Mouse (Mus musculus) G1E (cell line): ENCODE results near the gene Psmc2. TPM values are rescaled to one million over a fixed set of nuclear protein-coding genes. Genes with fewer than 3 reads are reported as not detected.

ENCODE experiments used
- ATAC-seq: 2 replicates; pipeline ENCODE4 v1.8.0; 2016; ENCODE audit warnings: mild to moderate bottlenecking; ENCODE audit not compliant: insufficient number of reproducible peaks, poor library complexity, low FRiP score, severe bottlenecking; ENCODE audit errors: extremely low read depth
- DNase-seq: peaks from one replicate; pipeline ENCODE4 v3.0.0; 2012; ENCODE audit warnings: low spot score
- H3K27me3 ChIP-seq: 2 replicates; pipeline ENCODE4 v1.6.1; 2012; ENCODE audit warnings: mild to moderate bottlenecking, low read length, inconsistent platforms; ENCODE audit not compliant: insufficient read depth
- H3K36me3 ChIP-seq: replicated peaks from 2 replicates; pipeline ENCODE3; 2012; ENCODE audit warnings: mild to moderate bottlenecking, inconsistent platforms
- H3K4me1 ChIP-seq: 2 replicates; pipeline ENCODE4 v1.6.1; 2012; ENCODE audit warnings: low read depth, low read length, inconsistent platforms, mixed read lengths; ENCODE audit not compliant: insufficient read depth
- H3K4me3 ChIP-seq: 2 replicates; pipeline ENCODE4 v1.5.1; 2012; ENCODE audit warnings: low read depth, mild to moderate bottlenecking, inconsistent platforms, low read length, moderate library complexity, mixed read lengths
- H3K9me3 ChIP-seq: replicated peaks from 2 replicates; pipeline ENCODE4 v1.6.1; 2012; ENCODE audit warnings: inconsistent platforms
- CTCF ChIP-seq: IDR thresholded peaks from 2 replicates; pipeline ENCODE4 v1.5.1; 2012; ENCODE audit warnings: low read depth, low read length, inconsistent platforms, mixed read lengths
- GATA1 ChIP-seq: IDR thresholded peaks from 2 replicates; pipeline ENCODE4 v1.6.1; 2012; ENCODE audit warnings: borderline replicate concordance, low read length, inconsistent platforms, mixed read lengths
- GATA2 ChIP-seq: IDR thresholded peaks from 2 replicates; pipeline ENCODE4 v1.6.1; 2012; ENCODE audit warnings: low read depth, low read length, inconsistent platforms, borderline replicate concordance
- POLR2AphosphoS5 ChIP-seq: IDR thresholded peaks from 2 replicates; pipeline ENCODE4 v1.6.1; 2012; ENCODE audit warnings: low read depth, low read length, inconsistent platforms; ENCODE audit not compliant: insufficient replicate concordance
- TAL1 ChIP-seq: conservative IDR thresholded peaks from 2 replicates; pipeline ENCODE4 v1.6.1; 2012; ENCODE audit warnings: low read depth, low read length, inconsistent platforms, mixed read lengths
- polyA plus RNA-seq: library from polyadenylated mRNA; stranded (reverse); fragments of >175 nt; gene quantifications from 2 replicates; pipeline ENCODE4 v1.2.3, GENCODE M21; 2012
- total RNA-seq, 2 experiments: library from RNA; stranded (forward) in 1 of 2; stranded (reverse) in 1 of 2; fragments of 200-1000 nt in 1 of 2; fragments of >200 nt in 1 of 2; fragmentation: Nextera tagmentation in 1 of 2; gene quantifications; 2 replicates each; pipeline ENCODE4 v1.2.3; 2014 to 2017

The Psmc2 gene
- total and polyA plus RNA-seq, 3 experiments = 14.3 to 184 (median 112) TPM

- no peak for DNase-seq
- H3K36me3 ChIP-seq = no peaks in the 10 kb centered on the region
- no peak for ATAC-seq
- H3K4me1 ChIP-seq = no peaks in the 10 kb centered on the region; the same call in 1 of the 2 replicates
- TF ChIP-seq POLR2AphosphoS5 (no peak), GATA2 (no peak), CTCF (no peak), GATA1 (no peak), TAL1 (no peak)
- no peaks in the 10 kb centered on the region for H3K9me3 ChIP-seq
- peaks cover 3% of the 10 kb centered on the region; the same call in 1 of the 2 replicates for H3K27me3 ChIP-seq
- H3K4me3 ChIP-seq = no peak overlapping the region
These were observed 66.7 kb downstream of the Psmc2 start for GRCm38 (mm10) chr5:21851679-21852340.

Other genes with a start within 250 kb of the Psmc2 start
- not detected in 2 replicates for gene Lrrc17, start 241.7 kb upstream of the Psmc2 start, total RNA-seq (2014; fragmentation: Nextera tagmentation)
- 0.16 and 0.35 TPM in 2 replicates for gene Lrrc17, start 241.7 kb upstream of the Psmc2 start, total RNA-seq (2017)
- gene Lrrc17, start 241.7 kb upstream of the Psmc2 start, polyA plus RNA-seq = not detected in 2 replicates
- gene Fbxl13, start 139.6 kb upstream of the Psmc2 start, total RNA-seq (2014; fragmentation: Nextera tagmentation) = not detected in 2 replicates
- gene Fbxl13, start 139.6 kb upstream of the Psmc2 start, total RNA-seq (2017) = 0.11 TPM in 1 of 2 replicates, not detected in the other
- gene Fbxl13, start 139.6 kb upstream of the Psmc2 start, polyA plus RNA-seq = not detected in 2 replicates
- 32.5 and 51.2 TPM in 2 replicates for gene Armc10, start 139.5 kb upstream of the Psmc2 start, total RNA-seq (2014; fragmentation: Nextera tagmentation)
- 54.9 and 61.5 TPM in 2 replicates for gene Armc10, start 139.5 kb upstream of the Psmc2 start, total RNA-seq (2017)
- 34.1 and 42.2 TPM in 2 replicates for gene Armc10, start 139.5 kb upstream of the Psmc2 start, polyA plus RNA-seq
- gene Napepld, start 83.9 kb upstream of the Psmc2 start, total RNA-seq (2014; fragmentation: Nextera tagmentation) = 16.1 and 17.2 TPM in 2 replicates
- gene Napepld, start 83.9 kb upstream of the Psmc2 start, total RNA-seq (2017) = 3.5 and 3.6 TPM in 2 replicates
- 1.1 and 1.4 TPM in 2 replicates for gene Napepld, start 83.9 kb upstream of the Psmc2 start, polyA plus RNA-seq
- gene Pmpcb, start 48.1 kb upstream of the Psmc2 start, total RNA-seq (2014; fragmentation: Nextera tagmentation) = 52.6 and 60.8 TPM in 2 replicates
- 104 and 113 TPM in 2 replicates for gene Pmpcb, start 48.1 kb upstream of the Psmc2 start, total RNA-seq (2017)
- gene Pmpcb, start 48.1 kb upstream of the Psmc2 start, polyA plus RNA-seq = 35.6 and 41.6 TPM in 2 replicates
- gene Dnajc2, start within 50 bp of the Psmc2 start, total RNA-seq (2014; fragmentation: Nextera tagmentation) = 140 and 150 TPM in 2 replicates
- gene Dnajc2, start within 50 bp of the Psmc2 start, total RNA-seq (2017) = 139 and 150 TPM in 2 replicates
- gene Dnajc2, start within 50 bp of the Psmc2 start, polyA plus RNA-seq = 83.4 and 111 TPM in 2 replicates
- not detected in 2 replicates for gene Slc26a5, start 80.3 kb downstream of the Psmc2 start, total RNA-seq (2014; fragmentation: Nextera tagmentation)
- gene Slc26a5, start 80.3 kb downstream of the Psmc2 start, total RNA-seq (2017) = 0.06 TPM in 1 of 2 replicates, not detected in the other
- not detected in 2 replicates for gene Slc26a5, start 80.3 kb downstream of the Psmc2 start, polyA plus RNA-seq